Comparison of ENCODE assay signal across 8 mouse cellular contexts in the genomic region with DNA sequence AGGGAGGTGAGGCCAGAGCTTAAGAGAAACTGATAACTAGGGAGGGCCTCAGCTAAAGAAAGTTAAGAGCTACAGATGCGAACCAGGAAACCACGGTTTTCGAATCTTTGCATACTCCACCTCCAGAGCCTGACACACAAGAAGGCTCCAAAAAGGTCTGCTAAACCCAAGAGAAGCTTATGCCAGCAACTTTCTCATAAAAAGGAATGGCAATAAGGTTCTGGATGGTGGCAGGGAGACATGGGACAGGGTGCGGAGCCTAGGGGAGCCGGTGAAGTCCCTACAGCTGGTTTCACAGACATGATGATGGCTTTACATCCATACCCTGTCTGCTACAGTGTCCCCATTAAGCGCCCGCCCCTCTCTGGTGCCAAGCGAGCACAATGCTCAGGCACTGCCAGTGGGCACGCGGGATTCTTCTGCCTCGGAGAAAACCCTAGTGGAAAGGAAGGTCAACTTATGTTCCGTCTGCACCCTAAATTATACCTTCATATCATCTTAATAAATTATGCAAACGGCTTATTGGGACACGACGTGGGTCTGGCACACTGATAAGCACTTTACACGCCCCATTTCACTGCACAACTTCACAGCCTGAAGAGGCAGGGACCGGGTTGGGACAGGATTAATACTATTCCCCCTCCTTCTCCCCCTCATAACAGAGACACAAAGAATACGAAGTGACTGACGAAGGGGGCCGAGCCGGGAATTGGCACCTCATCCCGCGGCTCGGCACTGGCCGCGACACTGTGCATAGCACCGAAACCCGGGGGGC. TPM values are rescaled to one million over a fixed set of nuclear protein-coding genes. Genes with fewer than 3 reads are reported as not detected.
DNase-seq lines count a peak whose midpoint lies in the region; ATAC-seq and TF ChIP-seq lines count a peak whose summit lies in the region.

No protein-coding gene starts in this region.

- 2% methylated on average over 28 of the region's 28 CpGs for WGBS in heart, embryonic 12.5 days
- under 1% methylated on average over 28 of the region's 28 CpGs for WGBS in kidney, postnatal 0 days
- WGBS in midbrain, embryonic 10.5 days = 9% methylated on average over 28 of the region's 28 CpGs
- 2% methylated on average over 28 of the region's 28 CpGs for WGBS in stomach, embryonic 14.5 days

- H3K9me3 ChIP-seq in heart, embryonic 12.5 days (replicated peaks) = no peaks in the 10 kb centered on the region
- H3K9me3 ChIP-seq in kidney, postnatal 0 days (replicated peaks; ENCODE audit: low read length) = no peaks in the 10 kb centered on the region
- H3K9me3 ChIP-seq in midbrain, embryonic 10.5 days (replicated peaks) = no peaks in the 10 kb centered on the region
- H3K9me3 ChIP-seq in stomach, embryonic 14.5 days (ENCODE audit: control insufficient read depth, low read depth, low read length) = no peaks in the 10 kb centered on the region

- no peaks in the 10 kb centered on the region for H3K36me3 ChIP-seq in heart, embryonic 12.5 days
- H3K36me3 ChIP-seq in kidney, postnatal 0 days (ENCODE audit: insufficient read depth, low read length) = no peaks in the 10 kb centered on the region
- H3K36me3 ChIP-seq in midbrain, embryonic 10.5 days = peaks cover 6% of the 10 kb centered on the region; the same call in 1 of the 2 replicates
- no peaks in the 10 kb centered on the region for H3K36me3 ChIP-seq in stomach, embryonic 14.5 days (ENCODE audit: control insufficient read depth, insufficient read depth, low read length)

- no peaks in the 10 kb centered on the region for H3K27me3 ChIP-seq in heart, embryonic 12.5 days (replicated peaks)
- H3K27me3 ChIP-seq in kidney, postnatal 0 days (ENCODE audit: insufficient read depth, low read length) = no peaks in the 10 kb centered on the region
- H3K27me3 ChIP-seq in midbrain, embryonic 10.5 days (ENCODE audit: low read depth, poor library complexity, severe bottlenecking) = no peaks in the 10 kb centered on the region
- no peaks in the 10 kb centered on the region for H3K27me3 ChIP-seq in stomach, embryonic 14.5 days (ENCODE audit: control insufficient read depth, insufficient read depth, low read length)

- DNase-seq in kidney, adult 11 months = peak; percentile 25
- DNase-seq in kidney, postnatal 25 days = no peak
- peak; percentile 48 for DNase-seq in R1 (ENCODE audit: low read depth, low spot score)
- peak; percentile 46 for DNase-seq in kidney, postnatal 0 days (ENCODE audit: low spot score)
- peak; percentile 17 for DNase-seq in midbrain, embryonic 10.5 days (ENCODE audit: low spot score)

- TF ChIP-seq POLR2A in cortical plate, adult 2 months (IDR thresholded peaks at IDR 0.05; ENCODE audit: extremely low read depth, insufficient read depth, low read length) = no peak

- ATAC-seq in heart, embryonic 12.5 days (ENCODE audit: insufficient number of reproducible peaks, low FRiP score) = 0 out of 2 replicates have a peak, but pooled peaks have one; percentile 3
- ATAC-seq in kidney, postnatal 0 days (replicated peaks; ENCODE audit: low FRiP score, low read depth) = no peak
- ATAC-seq in stomach, embryonic 14.5 days (ENCODE audit: insufficient number of reproducible peaks, insufficient read depth, low FRiP score, low read depth) = no peak

- TF ChIP-seq CTCF in cortical plate, adult 2 months (IDR thresholded peaks at IDR 0.05; ENCODE audit: extremely low read depth, insufficient read depth, low read length) = no peak
- TF ChIP-seq CTCF in kidney, postnatal 0 days (IDR thresholded peaks at IDR 0.05; ENCODE audit: low read depth) = no peak

- peak overlapping the region; percentile 90 for H3K4me2 ChIP-seq in heart, embryonic 12.5 days
- H3K4me2 ChIP-seq in kidney, postnatal 0 days (ENCODE audit: low read length) = peak overlapping the region; percentile 87
- peak overlapping the region; percentile 89 for H3K4me2 ChIP-seq in stomach, embryonic 14.5 days (replicated peaks; ENCODE audit: low read depth, low read length)

- H3K4me3 ChIP-seq in cortical plate, adult 2 months (ENCODE audit: insufficient read depth, low read length) = peak overlapping the region; percentile 88
- H3K4me3 ChIP-seq in heart, embryonic 12.5 days = peak overlapping the region; percentile 86
- H3K4me3 ChIP-seq in kidney, postnatal 0 days (replicated peaks; ENCODE audit: low read depth, low read length) = peak overlapping the region; percentile 81
- H3K4me3 ChIP-seq in midbrain, embryonic 10.5 days = peak overlapping the region; percentile 98
- H3K4me3 ChIP-seq in stomach, embryonic 14.5 days (ENCODE audit: low read depth, low read length) = peak overlapping the region; percentile 94

- H3K9ac ChIP-seq in heart, embryonic 12.5 days = peak overlapping the region; percentile 97
- H3K9ac ChIP-seq in kidney, postnatal 0 days (ENCODE audit: low read depth, low read length) = peak overlapping the region; percentile 92
- peak overlapping the region; percentile 96 for H3K9ac ChIP-seq in stomach, embryonic 14.5 days (replicated peaks; ENCODE audit: low read depth, low read length)

- H3K27ac ChIP-seq in cortical plate, adult 2 months (ENCODE audit: insufficient read depth, low read length) = peak overlapping the region; percentile 96
- peak overlapping the region; percentile 97 for H3K27ac ChIP-seq in heart, embryonic 12.5 days (ENCODE audit: poor library complexity, severe bottlenecking)
- peak overlapping the region; percentile 95 for H3K27ac ChIP-seq in kidney, postnatal 0 days
- peak overlapping the region; percentile 97 for H3K27ac ChIP-seq in midbrain, embryonic 10.5 days (replicated peaks)
- peak overlapping the region; percentile 98 for H3K27ac ChIP-seq in stomach, embryonic 14.5 days (ENCODE audit: low read length)

- peaks cover 3% of the 10 kb centered on the region; the same call in 1 of the 2 replicates for H3K4me1 ChIP-seq in cortical plate, adult 2 months (ENCODE audit: control insufficient read depth, insufficient read depth, low read length)
- H3K4me1 ChIP-seq in heart, embryonic 12.5 days (replicated peaks) = peaks cover 43% of the 10 kb centered on the region
- H3K4me1 ChIP-seq in kidney, postnatal 0 days (replicated peaks; ENCODE audit: insufficient read depth, low read length) = peaks cover 20% of the 10 kb centered on the region; the same call in 1 of the 2 replicates
- H3K4me1 ChIP-seq in midbrain, embryonic 10.5 days = peaks cover 42% of the 10 kb centered on the region
- peaks cover 27% of the 10 kb centered on the region; the same call in 1 of the 2 replicates for H3K4me1 ChIP-seq in stomach, embryonic 14.5 days (ENCODE audit: control insufficient read depth, insufficient read depth, low read length)

RNA-seq across cellular contexts. Expression of a gene that starts 0.9 kb away (rescaled TPM):
- 52.1 and 54.4 TPM in 2 replicates for polyA plus RNA-seq in cortical plate, adult 2 months (2012; rRNA removed)
- polyA plus RNA-seq in heart, embryonic 12.5 days (2016; fragmentation: Nextera tagmentation; extraction: Ambion mirVana) = 69.6 and 71.8 TPM in 2 replicates
- 61.4 and 73.3 TPM in 2 replicates for polyA plus RNA-seq in kidney, postnatal 0 days (2015; fragmentation: Nextera tagmentation; extraction: Ambion mirVana)
- polyA plus RNA-seq in midbrain, embryonic 10.5 days (2016; fragmentation: Nextera tagmentation; extraction: Ambion mirVana) = 88.6 and 104 TPM in 2 replicates
- 81.9 and 82.3 TPM in 2 replicates for polyA plus RNA-seq in stomach, embryonic 14.5 days (2014; fragmentation: Nextera tagmentation; extraction: Ambion mirVana)

RNA-seq across cellular contexts. Expression of a gene that starts 19.8 kb away (rescaled TPM):
- 34.9 and 35.6 TPM in 2 replicates for polyA plus RNA-seq in cortical plate, adult 2 months (2012; rRNA removed)
- polyA plus RNA-seq in heart, embryonic 12.5 days (2016; fragmentation: Nextera tagmentation; extraction: Ambion mirVana) = 33.7 and 35.8 TPM in 2 replicates
- polyA plus RNA-seq in kidney, postnatal 0 days (2015; fragmentation: Nextera tagmentation; extraction: Ambion mirVana) = 33.3 and 37.9 TPM in 2 replicates
- 63.9 and 69.3 TPM in 2 replicates for polyA plus RNA-seq in midbrain, embryonic 10.5 days (2016; fragmentation: Nextera tagmentation; extraction: Ambion mirVana)
- 38.2 and 45.3 TPM in 2 replicates for polyA plus RNA-seq in stomach, embryonic 14.5 days (2014; fragmentation: Nextera tagmentation; extraction: Ambion mirVana)

Comparison
In these comparisons a context has a peak if more than half of its experiments do, and no peak if none do; other contexts are left out.
1. DNase-seq: peak in kidney, adult 11 months (single experiment), R1 (single experiment), kidney, postnatal 0 days (single experiment) and midbrain, embryonic 10.5 days (single experiment); none in kidney, postnatal 25 days (0 of 2).
2. Peak in every context shown above with its lines, with median percentiles within 50 percentile points of each other: H3K27ac ChIP-seq, H3K4me3 ChIP-seq, H3K4me2 ChIP-seq and H3K9ac ChIP-seq.